Comparison of ENCODE assay signal across 15 mouse cellular contexts in genomic region chr12:55365083-55365482, GRCm38 (mm10).
"Had no signal": no experiment of that assay in that cellular context is flagged by ENCODE, and none has a peak within 500 bp of the region (broad histone marks: within the 10 kb centered on the region; RNA-seq: fewer than 3 reads in every experiment).

No protein-coding gene starts in this region.

- H3K27ac ChIP-seq: liver, embryonic 13.5 days; liver, embryonic 15.5 days; macrophage; midbrain, embryonic 13.5 days; midbrain, embryonic 15.5 days; neural tube, embryonic 12.5 days; stomach, embryonic 15.5 days; stomach, postnatal 0 days had no signal

- DNase-seq: liver, embryonic 13.5 days; liver, postnatal 0 days; lung, adult 2 months; right cerebral cortex, postnatal 14 days; thymus, postnatal 25 days; thymus, postnatal 4 days had no signal

- H3K27me3 ChIP-seq: megakaryocyte, embryonic 14.5 days; midbrain, embryonic 13.5 days; midbrain, embryonic 15.5 days; neural tube, embryonic 12.5 days; stomach, embryonic 15.5 days had no signal

- H3K4me1 ChIP-seq: liver, embryonic 13.5 days; liver, embryonic 15.5 days; midbrain, embryonic 13.5 days; midbrain, embryonic 15.5 days; neural tube, embryonic 12.5 days; stomach, embryonic 15.5 days had no signal

- H3K9me3 ChIP-seq: liver, embryonic 13.5 days; liver, embryonic 15.5 days; megakaryocyte, embryonic 14.5 days; midbrain, embryonic 13.5 days; midbrain, embryonic 15.5 days; neural tube, embryonic 12.5 days; stomach, embryonic 15.5 days had no signal

- ATAC-seq: liver, postnatal 0 days; midbrain, embryonic 13.5 days; midbrain, embryonic 15.5 days had no signal

- H3K4me3 ChIP-seq: liver, embryonic 13.5 days; liver, embryonic 15.5 days; megakaryocyte, embryonic 14.5 days; midbrain, embryonic 13.5 days; midbrain, embryonic 15.5 days; neural tube, embryonic 12.5 days; stomach, embryonic 15.5 days had no signal

- H3K9ac ChIP-seq: liver, embryonic 13.5 days; liver, embryonic 15.5 days; liver, postnatal 0 days; midbrain, embryonic 13.5 days; midbrain, embryonic 15.5 days; neural tube, embryonic 12.5 days; stomach, embryonic 15.5 days had no signal

- H3K4me2 ChIP-seq: liver, embryonic 13.5 days; liver, embryonic 15.5 days; midbrain, embryonic 11.5 days; midbrain, embryonic 13.5 days; midbrain, embryonic 15.5 days; neural tube, embryonic 12.5 days; stomach, embryonic 15.5 days had no signal

- H3K36me3 ChIP-seq: liver, embryonic 13.5 days; liver, embryonic 15.5 days; midbrain, embryonic 13.5 days; midbrain, embryonic 15.5 days; neural tube, embryonic 12.5 days; stomach, embryonic 15.5 days had no signal
